8 mouse cellular contexts compared by ENCODE assay signal in genomic region chr1:168322892-168323291, GRCm38 (mm10).
DNase-seq lines count a peak whose midpoint lies in the region; ATAC-seq and TF ChIP-seq lines count a peak whose summit lies in the region.

No protein-coding gene starts in this region.

- peaks cover 7% of the 10 kb centered on the region for H3K4me1 ChIP-seq in cerebellum, adult 2 months (ENCODE audit: control insufficient read depth, insufficient read depth, low read length)
- H3K4me1 ChIP-seq in midbrain, postnatal 0 days (ENCODE audit: insufficient read depth, low read length): peaks cover 32% of the 10 kb centered on the region; the same call in 1 of the 2 replicates
- H3K4me1 ChIP-seq in midbrain, embryonic 10.5 days: peaks cover 60% of the 10 kb centered on the region
- H3K4me1 ChIP-seq in embryonic fibroblast, embryonic 13.5 days (ENCODE audit: control insufficient read depth, insufficient read depth, low read length): peaks cover 21% of the 10 kb centered on the region
- peaks cover 70% of the 10 kb centered on the region for H3K4me1 ChIP-seq in midbrain, embryonic 15.5 days

- H3K27ac ChIP-seq in cerebellum, adult 2 months (ENCODE audit: insufficient read depth, low read length): no peak overlapping the region
- H3K27ac ChIP-seq in midbrain, postnatal 0 days (ENCODE audit: low read depth, low read length): no peak overlapping the region
- no peak overlapping the region for H3K27ac ChIP-seq in midbrain, embryonic 10.5 days (replicated peaks)
- H3K27ac ChIP-seq in embryonic fibroblast, embryonic 13.5 days (ENCODE audit: insufficient read depth, low read length): no peak overlapping the region
- H3K27ac ChIP-seq in midbrain, embryonic 15.5 days: no peak overlapping the region

- 97% methylated on average over 1 of the region's 1 CpGs for WGBS in cerebellum, adult 2 months
- WGBS in midbrain, postnatal 0 days: 93% methylated on average over 1 of the region's 1 CpGs
- WGBS in midbrain, embryonic 10.5 days: 100% methylated on average over 1 of the region's 1 CpGs
- 100% methylated on average over 1 of the region's 1 CpGs for WGBS in midbrain, embryonic 15.5 days

- H3K4me3 ChIP-seq in cerebellum, adult 2 months (replicated peaks; ENCODE audit: insufficient read depth, low read depth, low read length): no peak overlapping the region
- no peak overlapping the region for H3K4me3 ChIP-seq in midbrain, postnatal 0 days (ENCODE audit: low read depth, low read length)
- H3K4me3 ChIP-seq in midbrain, embryonic 10.5 days: no peak overlapping the region
- no peak overlapping the region for H3K4me3 ChIP-seq in embryonic fibroblast, embryonic 13.5 days (ENCODE audit: insufficient read depth, low read length)
- H3K4me3 ChIP-seq in midbrain, embryonic 15.5 days: no peak overlapping the region

- DNase-seq in cerebellum, adult 2 months: peak in 1 of 2 experiments; percentile 40
- DNase-seq in midbrain, postnatal 0 days (ENCODE audit: low spot score): no peak
- no peak for DNase-seq in midbrain, embryonic 10.5 days (ENCODE audit: low spot score)
- no peak for DNase-seq in thymus, postnatal 14 days

- H3K9ac ChIP-seq in midbrain, postnatal 0 days (replicated peaks; ENCODE audit: low read length, poor library complexity, severe bottlenecking): no peak overlapping the region
- no peak overlapping the region for H3K9ac ChIP-seq in midbrain, embryonic 15.5 days

- no peak overlapping the region for H3K4me2 ChIP-seq in midbrain, postnatal 0 days (ENCODE audit: low read depth, low read length, poor library complexity, severe bottlenecking)
- no peak overlapping the region for H3K4me2 ChIP-seq in midbrain, embryonic 15.5 days

- H3K27me3 ChIP-seq in cerebellum, adult 2 months (ENCODE audit: control insufficient read depth, insufficient read depth, low read length): no peaks in the 10 kb centered on the region
- no peaks in the 10 kb centered on the region for H3K27me3 ChIP-seq in midbrain, postnatal 0 days (ENCODE audit: insufficient read depth, low read length)
- H3K27me3 ChIP-seq in midbrain, embryonic 10.5 days (ENCODE audit: low read depth, poor library complexity, severe bottlenecking): no peaks in the 10 kb centered on the region
- H3K27me3 ChIP-seq in midbrain, embryonic 15.5 days (replicated peaks): no peaks in the 10 kb centered on the region

- no peaks in the 10 kb centered on the region for H3K36me3 ChIP-seq in midbrain, postnatal 0 days (ENCODE audit: insufficient read depth, low read length)
- H3K36me3 ChIP-seq in midbrain, embryonic 10.5 days: 0 out of 2 replicates have a peak, but pooled peaks cover 10% of the 10 kb centered on the region
- H3K36me3 ChIP-seq in midbrain, embryonic 15.5 days (replicated peaks): no peaks in the 10 kb centered on the region

- no peaks in the 10 kb centered on the region for H3K9me3 ChIP-seq in midbrain, postnatal 0 days (ENCODE audit: low read length)
- H3K9me3 ChIP-seq in midbrain, embryonic 10.5 days (replicated peaks): no peaks in the 10 kb centered on the region
- H3K9me3 ChIP-seq in midbrain, embryonic 15.5 days: no peaks in the 10 kb centered on the region

- TF ChIP-seq CTCF in cerebellum, adult 2 months (IDR thresholded peaks at IDR 0.05; ENCODE audit: borderline replicate concordance, insufficient read depth, low read depth, low read length): peak; percentile 64; the same call in 1 of the 2 replicates
- TF ChIP-seq CTCF in midbrain, postnatal 0 days (IDR thresholded peaks at IDR 0.05): peak; percentile 75
- peak; percentile 7; the same call in 1 of the 2 replicates for TF ChIP-seq CTCF in embryonic fibroblast, embryonic 13.5 days (IDR thresholded peaks at IDR 0.05; ENCODE audit: borderline replicate concordance, insufficient read depth, low read length)

- no peak for ATAC-seq in cerebellum, adult (ENCODE audit: insufficient number of reproducible peaks, low FRiP score, low TSS enrichment)
- no peak for ATAC-seq in midbrain, postnatal 0 days (ENCODE audit: low FRiP score)
- peak; percentile 83 for ATAC-seq in megakaryocyte progenitor cell, adult 5-6 weeks (replicated peaks; ENCODE audit: poor library complexity)
- ATAC-seq in midbrain, embryonic 15.5 days (replicated peaks): no peak

- TF ChIP-seq POLR2A in cerebellum, adult 2 months (IDR thresholded peaks at IDR 0.05; ENCODE audit: borderline replicate concordance, insufficient read depth, low read length): no peak
- no peak for TF ChIP-seq POLR2A in embryonic fibroblast, embryonic 13.5 days (IDR thresholded peaks at IDR 0.05; ENCODE audit: low read depth, low read length)

Comparison
In these comparisons a context has a peak if more than half of its experiments do, and no peak if none do; other contexts are left out.
1. CTCF ChIP-seq: peak in every context shown above with its lines; median percentile 75 in midbrain, postnatal 0 days; 64 in cerebellum, adult 2 months; 7 in embryonic fibroblast, embryonic 13.5 days.